8 mouse cellular contexts compared by ENCODE assay signal in genomic region chr7:75880650-75881049, GRCm38 (mm10). TPM values are rescaled to one million over a fixed set of nuclear protein-coding genes. Genes with fewer than 3 reads are reported as not detected.
DNase-seq lines count a peak whose midpoint lies in the region; ATAC-seq and TF ChIP-seq lines count a peak whose summit lies in the region.

No protein-coding gene starts in this region.

- H3K27me3 ChIP-seq in heart, embryonic 11.5 days (ENCODE audit: control insufficient read depth, insufficient read depth, low read length): no peaks in the 10 kb centered on the region
- H3K27me3 ChIP-seq in kidney, embryonic 15.5 days: no peaks in the 10 kb centered on the region
- no peaks in the 10 kb centered on the region for H3K27me3 ChIP-seq in limb, embryonic 15.5 days

- TF ChIP-seq CTCF in bone marrow macrophage, adult 2 months (IDR thresholded peaks at IDR 0.05; ENCODE audit: low read depth, low read length): peak; percentile 44
- peak; percentile 93 for TF ChIP-seq CTCF in embryonic fibroblast, embryonic 13.5 days (IDR thresholded peaks at IDR 0.05; ENCODE audit: borderline replicate concordance, insufficient read depth, low read length)

- TF ChIP-seq POLR2A in bone marrow macrophage, adult 2 months (IDR thresholded peaks at IDR 0.05; ENCODE audit: borderline replicate concordance, low read depth, low read length): no peak
- no peak for TF ChIP-seq POLR2A in embryonic fibroblast, embryonic 13.5 days (IDR thresholded peaks at IDR 0.05; ENCODE audit: low read depth, low read length)

- peak; percentile 78 for DNase-seq in A20 (ENCODE audit: low read depth, low spot score)
- peak; percentile 23 to 68 for DNase-seq in monocyte, adult 2 months (ENCODE audit: low read depth in 1 of 2, low spot score in 2 of 2)
- DNase-seq in spleen, postnatal 14 days (ENCODE audit: low spot score in 2 of 2): peak; percentile 77 to 86

- H3K4me3 ChIP-seq in bone marrow macrophage, adult 2 months (ENCODE audit: insufficient read depth, low read length): no peak overlapping the region
- H3K4me3 ChIP-seq in embryonic fibroblast, embryonic 13.5 days (ENCODE audit: insufficient read depth, low read length): no peak overlapping the region
- H3K4me3 ChIP-seq in heart, embryonic 11.5 days (ENCODE audit: low read depth, low read length): no peak overlapping the region
- no peak overlapping the region for H3K4me3 ChIP-seq in kidney, embryonic 15.5 days (replicated peaks)
- no peak overlapping the region for H3K4me3 ChIP-seq in limb, embryonic 15.5 days

- no peaks in the 10 kb centered on the region for H3K4me1 ChIP-seq in bone marrow macrophage, adult 2 months (ENCODE audit: control insufficient read depth, insufficient read depth, low read length)
- H3K4me1 ChIP-seq in embryonic fibroblast, embryonic 13.5 days (ENCODE audit: control insufficient read depth, insufficient read depth, low read length): 0 out of 2 replicates have a peak, but pooled peaks cover 4% of the 10 kb centered on the region
- H3K4me1 ChIP-seq in heart, embryonic 11.5 days (ENCODE audit: control insufficient read depth, insufficient read depth, low read length): no peaks in the 10 kb centered on the region; the same call in 1 of the 2 replicates
- peaks cover 3% of the 10 kb centered on the region; the same call in 1 of the 2 replicates for H3K4me1 ChIP-seq in kidney, embryonic 15.5 days
- H3K4me1 ChIP-seq in limb, embryonic 15.5 days: peaks cover 4% of the 10 kb centered on the region; the same call in 1 of the 2 replicates

- WGBS in heart, embryonic 11.5 days (ENCODE audit: insufficient replicate concordance): 2% methylated on average over 8 of the region's 8 CpGs
- 5% methylated on average over 8 of the region's 8 CpGs for WGBS in kidney, embryonic 15.5 days
- WGBS in limb, embryonic 15.5 days: 3% methylated on average over 8 of the region's 8 CpGs

- peak; percentile 73; the same call in 1 of the 2 replicates for ATAC-seq in heart, embryonic 11.5 days (replicated peaks; ENCODE audit: insufficient number of reproducible peaks, low FRiP score, low TSS enrichment)
- peak; percentile 89 for ATAC-seq in kidney, embryonic 15.5 days (replicated peaks; ENCODE audit: low FRiP score)
- peak; percentile 66 for ATAC-seq in limb, embryonic 15.5 days (ENCODE audit: insufficient number of reproducible peaks, low FRiP score, low TSS enrichment, low read depth)

- no peak overlapping the region for H3K27ac ChIP-seq in bone marrow macrophage, adult 2 months (ENCODE audit: insufficient read depth, low read depth, low read length)
- no peak overlapping the region for H3K27ac ChIP-seq in embryonic fibroblast, embryonic 13.5 days (ENCODE audit: insufficient read depth, low read length)
- H3K27ac ChIP-seq in heart, embryonic 11.5 days (ENCODE audit: low read depth, low read length): no peak overlapping the region
- no peak overlapping the region for H3K27ac ChIP-seq in kidney, embryonic 15.5 days
- no peak overlapping the region for H3K27ac ChIP-seq in limb, embryonic 15.5 days

- no peaks in the 10 kb centered on the region for H3K36me3 ChIP-seq in heart, embryonic 11.5 days (ENCODE audit: control insufficient read depth, insufficient read depth, low read length)
- peaks cover under 1% of the 10 kb centered on the region; the same call in 1 of the 2 replicates for H3K36me3 ChIP-seq in kidney, embryonic 15.5 days
- H3K36me3 ChIP-seq in limb, embryonic 15.5 days: no peaks in the 10 kb centered on the region

- H3K9me3 ChIP-seq in heart, embryonic 11.5 days (replicated peaks; ENCODE audit: control insufficient read depth, low read length): no peaks in the 10 kb centered on the region
- no peaks in the 10 kb centered on the region for H3K9me3 ChIP-seq in kidney, embryonic 15.5 days (replicated peaks)
- H3K9me3 ChIP-seq in limb, embryonic 15.5 days: no peaks in the 10 kb centered on the region

- H3K4me2 ChIP-seq in heart, embryonic 11.5 days: peak overlapping the region; percentile 32
- no peak overlapping the region for H3K4me2 ChIP-seq in kidney, embryonic 15.5 days
- H3K4me2 ChIP-seq in limb, embryonic 15.5 days: peak overlapping the region; percentile 25; the same call in 1 of the 2 replicates

- H3K9ac ChIP-seq in heart, embryonic 11.5 days (ENCODE audit: low read depth, low read length): no peak overlapping the region
- H3K9ac ChIP-seq in kidney, embryonic 15.5 days: no peak overlapping the region
- no peak overlapping the region for H3K9ac ChIP-seq in limb, embryonic 15.5 days

RNA-seq across cellular contexts. Expression of gene Klhl25, which starts 32.5 kb away (rescaled TPM):
- polyA plus RNA-seq in bone marrow macrophage, adult 2 months (2012; ENCODE audit: insufficient read depth, insufficient read length, missing spikeins): 6.2 and 8.1 TPM in 2 replicates
- polyA plus RNA-seq in embryonic fibroblast, embryonic 13.5 days (2011; ENCODE audit: insufficient read length, low read depth, missing spikeins): 7.6 and 10.7 TPM in 2 replicates
- polyA plus RNA-seq in heart, embryonic 11.5 days (2014; fragmentation: Nextera tagmentation; extraction: Ambion mirVana): 10.3 and 10.9 TPM in 2 replicates
- polyA plus RNA-seq in kidney, embryonic 15.5 days (2015; fragmentation: Nextera tagmentation; extraction: Ambion mirVana): 15.4 and 16.9 TPM in 2 replicates
- 19.8 and 20.4 TPM in 2 replicates for polyA plus RNA-seq in limb, embryonic 15.5 days (2015; fragmentation: Nextera tagmentation; extraction: Ambion mirVana)
